Mouse (Mus musculus): Measurements from ENCODE around the gene Gm29427.
A peak's percentile ranks its signal among the peaks of the same experiment; 100 is the strongest.

The Gm29427 gene

DNA sequence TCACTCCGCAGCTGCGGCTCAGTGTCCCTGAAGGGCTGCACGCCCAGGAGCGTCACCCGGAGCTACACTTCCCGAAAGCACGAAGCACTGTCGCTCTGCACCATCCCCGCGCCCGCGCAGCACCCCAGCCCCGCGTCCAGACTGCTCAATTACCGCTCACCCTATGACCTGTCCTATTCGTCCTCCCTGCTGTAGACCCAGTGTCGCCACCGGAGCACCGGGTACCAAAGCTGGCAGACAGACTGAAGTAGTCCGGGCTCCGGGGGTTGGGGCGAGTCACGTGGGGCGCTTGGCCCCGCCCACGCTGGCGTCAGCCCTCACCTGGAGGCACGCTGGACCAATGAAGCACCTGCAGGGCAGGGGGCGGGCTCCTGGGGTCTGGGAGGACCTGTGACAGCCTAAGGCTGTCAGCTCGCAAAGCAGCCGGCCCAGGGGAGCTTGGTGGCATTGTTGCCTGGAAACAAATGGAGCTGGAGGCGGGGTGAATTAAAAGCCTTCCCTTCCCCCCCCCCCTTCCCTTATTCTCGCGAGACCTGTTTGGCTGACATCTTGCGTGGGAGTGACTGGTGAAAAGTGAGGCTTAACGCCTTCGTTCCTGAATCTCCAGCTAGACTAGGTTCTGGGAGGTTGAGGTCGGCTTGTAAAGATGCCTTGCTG, at the start of gene Gm29427:
TSS of gene Gm29427 (minus strand) at position 239 of the 657 bp plus-strand sequence.
- DNase-seq (ENCODE audit: low spot score) = peak; percentile 92

- peak; percentile 78 for DNase-seq (ENCODE audit: low spot score)
Observed at GRCm38 (mm10) chr1:130764027-130764461, 48.4 kb upstream of the Gm29427 start.

DNA sequence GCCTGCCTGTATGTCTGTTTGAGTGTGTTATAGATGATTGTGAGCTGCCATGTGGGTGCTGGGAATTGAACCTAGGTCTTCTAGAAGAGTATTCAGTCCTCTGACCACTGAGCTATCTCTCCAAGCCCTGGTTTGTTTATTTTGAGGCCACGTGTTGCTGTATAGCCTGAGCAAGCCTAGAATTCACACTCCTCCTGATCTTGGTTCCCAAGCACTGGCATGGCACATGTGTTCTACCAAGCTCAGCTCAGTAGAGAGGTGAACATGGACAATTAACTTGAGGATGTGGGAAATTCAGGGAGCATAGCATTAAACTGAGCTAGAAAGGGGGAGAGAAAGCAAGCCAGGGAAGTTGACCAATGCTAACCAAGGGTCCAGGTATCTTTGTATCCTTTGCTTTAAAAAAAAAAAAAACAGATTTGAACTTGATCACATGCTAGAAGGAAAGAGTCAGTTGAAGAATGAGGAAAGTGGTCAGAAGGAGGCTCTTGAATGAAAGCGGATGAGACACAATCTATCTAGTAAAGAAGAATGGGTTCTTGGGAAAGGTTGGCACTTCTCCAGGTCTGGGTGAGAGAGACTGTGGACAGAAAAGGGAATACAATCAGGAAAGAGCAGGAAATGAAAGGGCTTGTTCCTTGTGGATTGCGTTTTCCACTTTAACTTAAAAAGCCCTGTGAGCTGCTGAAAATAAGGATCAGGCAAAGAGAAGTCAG, 46.6 kb upstream of the Gm29427 start:
- DNase-seq (ENCODE audit: low spot score) = no peak

- no peak for DNase-seq (ENCODE audit: low spot score)
Observed at GRCm38 (mm10) chr1:130761597-130761996, 46.0 kb upstream of the Gm29427 start.

DNA sequence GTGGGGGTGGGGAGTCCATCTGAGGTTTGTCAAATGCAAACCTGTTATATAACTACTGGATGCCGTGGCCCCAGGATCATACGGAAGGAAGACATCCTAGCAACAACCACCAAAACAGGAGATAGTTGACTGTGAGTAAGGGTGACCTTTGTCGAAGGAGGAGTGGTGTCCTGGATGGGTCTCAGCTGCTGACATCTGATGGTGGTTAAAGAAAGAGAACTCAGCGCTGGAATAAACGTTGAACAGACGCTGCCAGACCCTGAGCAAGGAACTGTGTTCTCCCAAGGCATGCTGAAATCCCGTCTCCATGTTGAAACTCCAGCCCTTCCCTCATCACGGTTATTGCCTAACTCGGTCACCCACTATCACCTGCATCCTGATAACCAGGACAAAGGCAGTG, 44.1 kb upstream of the Gm29427 start:
- no peak for DNase-seq (ENCODE audit: low spot score)

DNA sequence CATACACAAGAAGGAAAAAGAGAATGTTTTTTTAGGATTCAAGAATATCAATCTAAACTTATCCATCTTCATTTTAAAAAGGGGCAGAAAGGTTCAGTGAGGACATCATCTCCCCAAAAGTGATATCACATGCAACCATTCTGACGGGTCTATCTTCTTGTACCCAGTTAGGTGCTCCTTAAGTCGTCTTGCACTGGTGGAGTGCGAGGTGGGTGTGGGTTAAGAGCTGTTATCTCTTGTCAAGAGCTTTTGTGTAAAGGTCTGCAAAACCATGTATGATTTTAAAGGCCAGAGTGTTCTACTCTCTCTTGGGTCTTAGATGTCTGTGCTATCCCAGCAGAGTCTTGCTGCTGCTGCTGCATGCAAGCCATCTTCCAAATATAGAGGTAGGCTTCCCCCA, 31.2 kb upstream of the Gm29427 start:
- no peak for DNase-seq (ENCODE audit: low spot score)

GRCm38 (mm10) chr1:130745591-130745990, 30.0 kb upstream of the Gm29427 start:
- DNase-seq (ENCODE audit: low spot score) = no peak

DNA sequence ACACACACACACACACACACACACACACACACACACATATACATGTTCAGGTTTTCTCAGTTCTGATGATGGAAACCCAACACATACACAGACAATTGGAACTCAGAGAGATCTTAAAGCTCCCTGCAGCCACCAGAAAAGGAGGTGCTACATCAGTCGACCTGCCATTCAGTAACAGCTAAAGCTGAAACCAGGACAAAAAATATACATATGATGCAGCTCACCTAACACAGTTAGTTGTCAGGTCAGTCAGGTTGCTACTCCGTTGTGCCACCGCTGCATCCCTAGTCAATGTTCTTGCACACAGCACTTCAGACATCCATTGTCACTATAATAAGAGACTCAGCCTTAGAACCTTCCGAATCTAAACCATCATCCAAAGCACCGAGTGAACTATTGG, 29.4 kb upstream of the Gm29427 start:
- DNase-seq (ENCODE audit: low spot score) = no peak

GRCm38 (mm10) chr1:130744217-130744616, 28.6 kb upstream of the Gm29427 start:
- DNase-seq (ENCODE audit: low spot score) = no peak

GRCm38 (mm10) chr1:130743775-130744174, 28.2 kb upstream of the Gm29427 start:
- DNase-seq (ENCODE audit: low spot score) = no peak

DNA sequence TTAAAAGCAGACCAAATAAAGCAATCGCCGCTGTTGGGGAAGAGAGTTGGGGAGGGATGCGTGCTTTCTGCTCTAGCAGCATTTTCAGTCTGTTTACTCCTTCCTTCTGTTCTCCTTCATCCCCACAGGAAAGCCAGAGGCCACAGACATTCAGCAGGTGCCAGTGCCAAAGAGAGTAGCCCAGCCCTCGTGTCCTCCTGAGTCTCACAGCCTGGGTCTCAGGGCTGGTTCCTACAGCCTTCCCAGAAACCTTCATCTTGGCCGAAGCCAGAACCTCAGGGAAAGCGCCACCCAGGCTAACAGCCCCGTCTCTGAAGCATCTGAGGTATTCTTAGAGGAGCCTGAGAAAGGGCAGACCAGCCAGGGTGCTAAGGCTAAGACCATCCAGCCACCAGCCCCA, 26.6 kb upstream of the Gm29427 start:
- DNase-seq (ENCODE audit: low spot score) = no peak

DNA sequence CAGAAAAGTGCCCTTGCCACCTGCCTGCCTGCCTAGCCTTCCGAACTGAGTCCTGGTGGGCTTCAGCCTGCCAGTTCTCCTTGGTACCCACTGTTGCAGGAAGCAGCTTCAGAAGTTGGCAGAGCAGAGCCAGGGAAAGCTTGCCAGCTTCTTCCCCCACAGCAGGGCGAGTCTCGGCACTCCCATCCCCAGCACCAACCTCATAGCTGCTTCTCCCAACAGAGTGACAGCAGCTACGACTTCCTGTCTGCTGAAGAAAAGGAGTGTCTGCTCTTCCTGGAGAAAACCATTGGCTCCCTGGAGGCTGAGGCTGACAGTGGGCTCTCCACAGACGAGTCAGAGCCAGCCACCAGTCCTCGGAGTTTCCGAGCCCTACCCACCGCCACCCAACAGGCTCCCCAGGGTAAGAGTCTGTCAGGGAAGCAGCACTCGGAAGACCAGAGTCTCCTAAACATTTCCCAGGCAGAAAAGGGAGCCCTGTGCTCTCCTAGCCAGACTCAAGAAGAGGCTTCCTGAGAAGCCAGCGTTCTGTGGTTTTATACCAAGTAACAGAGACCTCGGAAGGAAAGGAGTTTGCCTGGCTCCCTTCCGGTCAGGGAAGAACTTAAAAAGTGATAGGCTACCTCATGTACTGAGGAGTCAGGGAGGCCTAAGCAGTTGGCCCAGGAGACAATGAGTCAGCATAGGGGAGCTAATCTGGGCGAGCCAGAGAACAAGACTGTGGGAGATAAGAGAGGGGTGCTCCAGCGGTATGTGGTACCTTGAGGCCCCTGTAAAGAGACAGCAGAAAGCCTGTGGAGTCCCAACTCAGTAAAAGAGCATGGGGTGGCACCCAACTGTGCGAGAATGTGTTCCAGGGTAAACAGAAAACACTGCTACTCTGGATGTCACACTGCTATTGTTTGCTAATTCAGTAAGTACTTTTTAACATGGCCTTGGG, 25.5 kb upstream of the Gm29427 start:
- no peak for DNase-seq (ENCODE audit: low spot score)

GRCm38 (mm10) chr1:130740227-130740648, 24.6 kb upstream of the Gm29427 start:
- no peak for DNase-seq (ENCODE audit: low spot score)

DNA sequence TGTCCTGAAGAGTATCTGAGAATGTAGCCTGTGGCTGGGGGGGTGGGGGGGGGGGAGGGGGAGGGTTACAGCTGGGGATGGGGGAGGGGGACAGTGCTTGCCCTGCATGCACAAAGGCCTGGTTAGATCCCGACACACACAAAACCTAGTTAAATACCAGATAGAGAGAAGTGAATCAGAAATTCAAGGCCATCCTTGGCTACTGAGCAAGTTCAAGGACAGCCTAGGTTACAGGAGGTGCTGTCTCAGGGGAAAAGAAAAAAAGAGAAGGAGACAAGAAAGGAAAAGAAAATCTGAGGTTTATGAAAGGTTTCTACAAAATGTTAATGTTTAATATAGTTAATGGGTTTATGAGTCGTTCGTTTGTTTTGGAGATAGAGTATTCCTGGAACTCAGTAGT, 24.0 kb upstream of the Gm29427 start:
- no peak for DNase-seq (ENCODE audit: low spot score)

DNA sequence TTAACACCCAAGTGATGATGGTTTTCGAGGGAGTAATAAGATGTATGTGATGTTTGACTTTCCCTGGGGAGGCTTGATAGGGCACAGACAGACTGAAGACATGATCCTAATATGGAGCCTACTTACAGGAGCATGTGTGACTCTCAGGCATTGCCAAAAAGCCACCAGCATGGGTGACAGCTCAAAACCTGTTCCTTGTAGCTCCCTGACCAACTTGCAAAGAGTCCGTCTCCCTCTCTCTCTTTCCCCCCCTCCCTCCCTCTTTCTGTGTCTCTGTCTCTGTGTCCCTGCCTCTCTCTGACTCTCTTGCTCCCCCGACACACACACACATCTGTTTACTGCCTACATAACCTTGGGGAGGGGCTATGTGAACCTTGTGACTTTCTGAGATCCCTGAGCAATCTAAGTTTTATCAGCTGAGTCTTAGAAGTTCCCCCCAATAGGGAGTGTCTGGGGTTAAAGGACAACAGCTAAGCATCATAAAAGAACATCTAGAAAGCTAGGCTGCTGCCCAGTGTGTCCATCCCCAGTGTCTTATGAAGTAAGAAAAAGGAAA, 23.0 kb upstream of the Gm29427 start:
- no peak for DNase-seq (ENCODE audit: low spot score)

DNA sequence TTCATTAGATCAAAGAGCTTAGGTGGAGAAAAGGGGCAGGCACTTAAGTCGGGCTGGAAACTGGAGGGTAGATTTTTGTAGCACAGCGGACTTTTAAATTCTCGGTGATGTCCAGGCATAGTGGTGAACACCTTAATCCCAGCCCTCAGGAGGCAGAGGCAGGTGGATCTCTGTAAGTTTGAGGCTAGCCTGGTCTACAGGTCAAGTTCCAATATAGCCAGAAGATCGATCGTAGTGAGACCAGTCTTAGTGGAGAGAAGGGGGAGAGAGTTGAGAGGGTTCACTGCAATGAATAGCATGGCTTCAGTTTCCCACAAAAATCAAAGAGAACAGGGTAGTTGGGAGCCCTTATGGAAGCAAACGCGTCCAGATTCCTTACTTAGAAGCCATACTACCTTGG, 22.3 kb upstream of the Gm29427 start:
- DNase-seq (ENCODE audit: low spot score) = no peak

DNA sequence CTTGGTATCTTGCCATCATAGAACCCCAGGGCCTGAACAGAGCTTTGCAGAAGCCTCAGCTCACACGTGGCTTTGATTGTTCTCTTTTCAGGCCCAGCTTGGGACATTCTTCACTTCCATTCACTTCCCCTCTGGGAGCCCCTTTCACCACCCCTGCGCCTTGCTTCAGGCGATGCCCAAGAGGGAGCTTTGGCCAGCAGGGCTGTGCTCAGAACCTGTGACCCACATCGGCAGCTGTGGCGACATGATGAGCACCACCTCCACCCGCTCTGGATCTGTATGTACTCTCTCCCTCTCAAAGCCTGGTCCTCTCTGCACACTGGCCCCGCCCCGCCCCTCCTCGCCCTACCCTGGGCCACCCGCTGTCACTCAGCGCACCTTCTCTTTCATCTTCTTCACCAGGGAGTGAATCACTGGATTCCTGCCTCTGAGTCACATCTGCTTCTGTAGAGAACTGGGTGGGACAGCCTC, 21.8 kb upstream of the Gm29427 start:
- DNase-seq (ENCODE audit: low spot score) = no peak

- no peak for DNase-seq (ENCODE audit: low spot score)
Observed at GRCm38 (mm10) chr1:130734852-130735251, 19.3 kb upstream of the Gm29427 start.

GRCm38 (mm10) chr1:130734452-130734851, 18.9 kb upstream of the Gm29427 start:
- DNase-seq (ENCODE audit: low spot score) = no peak

GRCm38 (mm10) chr1:130733671-130734070, 18.1 kb upstream of the Gm29427 start:
- DNase-seq (ENCODE audit: low spot score) = no peak

- peak; percentile 1 for DNase-seq (ENCODE audit: low spot score)
Observed at GRCm38 (mm10) chr1:130732706-130733658, 17.4 kb upstream of the Gm29427 start.

Measured in testis, postnatal 14 days (tissue).